Mouse (Mus musculus) heart, postnatal 0 days (tissue): ENCODE data around the gene Atf1.
"Not testable (repeated sequence)": the region's sequence is repeated elsewhere in the genome, so short reads cannot be mapped to it uniquely, and the experiment has no call there.

ENCODE experiments used
- CTCF ChIP-seq: IDR thresholded peaks from 2 replicates; pipeline ENCODE4 v1.5.1; 2016; ENCODE audit warnings: antibody characterized with exemption, control low read depth, low read depth
- EP300 ChIP-seq: IDR thresholded peaks from 2 replicates; pipeline ENCODE4 v1.6.1; 2016; ENCODE audit warnings: antibody characterized with exemption, low read depth

GRCm38 (mm10) chr15:100270609-100271008 is 43.0 kb downstream of the Atf1 start:
- TF ChIP-seq CTCF, EP300: not testable (repeated sequence)
